Mouse (Mus musculus) embryonic facial prominence, embryonic 12.5 days (tissue): ENCODE data around the gene Tsnaxip1. TPM values are rescaled to one million over a fixed set of nuclear protein-coding genes. Genes with fewer than 3 reads are reported as not detected.

Experiments
- ATAC-seq: fragments of 200-750 bp; cut with Nextera tagmentation; 2 replicates; pipeline ENCODE4 v1.8.0; 2017; ENCODE audit not compliant: insufficient number of reproducible peaks, insufficient read depth, low FRiP score, low TSS enrichment
- H3K27ac ChIP-seq: fragments of 300-500 bp; sonication (generic); 2 replicates; pipeline ENCODE4 v1.5.1; 2016; ENCODE audit warnings: mild to moderate bottlenecking
- H3K27me3 ChIP-seq: fragments of 300-500 bp; sonication (generic); 2 replicates; pipeline ENCODE4 v1.6.1; 2016; ENCODE audit warnings: mild to moderate bottlenecking, moderate library complexity
- H3K36me3 ChIP-seq: fragments of 300-500 bp; sonication (generic); 2 replicates; pipeline ENCODE4 v1.6.1; 2016; ENCODE audit warnings: mild to moderate bottlenecking
- H3K4me1 ChIP-seq: fragments of 300-500 bp; sonication (generic); 2 replicates; pipeline ENCODE4 v1.6.1; 2016
- H3K4me2 ChIP-seq: fragments of 300-500 bp; sonication (generic); replicated peaks from 2 replicates; pipeline ENCODE4 v1.6.1; 2016; ENCODE audit warnings: mild to moderate bottlenecking, moderate library complexity
- H3K4me3 ChIP-seq: fragments of 300-500 bp; sonication (generic); 2 replicates; pipeline ENCODE4 v1.5.1; 2016; ENCODE audit warnings: mild to moderate bottlenecking
- H3K9ac ChIP-seq: fragments of 300-500 bp; sonication (generic); 2 replicates; pipeline ENCODE4 v1.6.1; 2016; ENCODE audit warnings: mild to moderate bottlenecking, moderate library complexity
- H3K9me3 ChIP-seq: fragments of 300-500 bp; sonication (generic); 2 replicates; pipeline ENCODE4 v1.6.1; 2016; ENCODE audit warnings: mild to moderate bottlenecking, moderate library complexity
- WGBS: fragments of 180-500 bp; shearing (Covaris S2); methylation state at CpG from one replicate; pipeline ENCODE4 v1.1.7; 2016; 5-methylcytosine and 5-hydroxymethylcytosine counted together
- polyA plus RNA-seq: library from polyadenylated mRNA; unstranded; fragments of >200 nt; fragmentation: Nextera tagmentation; extraction: Ambion mirVana; gene quantifications from 2 replicates; pipeline ENCODE4 v1.2.1, GENCODE M21; 2016

Tsnaxip1 gene
- polyA plus RNA-seq, 1 experiment from 2014 or later = 0.43 TPM

- Histone ChIP-seq H3K27me3 (no peaks in the 10 kb centered on the region), H3K9ac (no peak overlapping the region), H3K4me2 (no peak overlapping the region), H3K27ac (no peak overlapping the region), H3K4me1 (peaks cover 11% of the 10 kb centered on the region), H3K9me3 (no peaks in the 10 kb centered on the region), H3K4me3 (no peak overlapping the region), H3K36me3 (peaks cover 13% of the 10 kb centered on the region)
- whole genome bisulfite sequencing = 88% methylated on average over 6 of the region's 6 CpGs
- ATAC-seq = no peak
These were observed 26.2 kb upstream of the Tsnaxip1 start for GRCm38 (mm10) chr8:105801153-105801904.

GRCm38 (mm10) chr8:105804797-105805196 is 22.7 kb upstream of the Tsnaxip1 start:
- Histone ChIP-seq H3K4me3 (no peak overlapping the region), H3K4me2 (no peak overlapping the region), H3K27ac (no peak overlapping the region), H3K36me3 (peaks cover 8% of the 10 kb centered on the region), H3K9ac (no peak overlapping the region), H3K4me1 (no peaks in the 10 kb centered on the region), H3K9me3 (no peaks in the 10 kb centered on the region), H3K27me3 (no peaks in the 10 kb centered on the region)
- no peak for ATAC-seq
- 90% methylated on average over 7 of the region's 7 CpGs for WGBS

GRCm38 (mm10) chr8:105805346-105805745 is 22.2 kb upstream of the Tsnaxip1 start:
- no peaks in the 10 kb centered on the region for H3K4me1 ChIP-seq
- ATAC-seq = no peak
- no peak overlapping the region for H3K27ac ChIP-seq
- H3K4me2 ChIP-seq = no peak overlapping the region
- peaks cover 8% of the 10 kb centered on the region for H3K36me3 ChIP-seq
- no peaks in the 10 kb centered on the region for H3K9me3 ChIP-seq
- 80% methylated on average over 3 of the region's 3 CpGs for WGBS
- no peaks in the 10 kb centered on the region for H3K27me3 ChIP-seq
- no peak overlapping the region for H3K9ac ChIP-seq
- no peak overlapping the region for H3K4me3 ChIP-seq

GRCm38 (mm10) chr8:105805964-105806363 is 21.6 kb upstream of the Tsnaxip1 start:
- Histone ChIP-seq H3K36me3 (peaks cover 8% of the 10 kb centered on the region), H3K9ac (no peak overlapping the region), H3K4me2 (no peak overlapping the region), H3K27me3 (no peaks in the 10 kb centered on the region), H3K4me3 (no peak overlapping the region), H3K9me3 (no peaks in the 10 kb centered on the region), H3K27ac (no peak overlapping the region), H3K4me1 (no peaks in the 10 kb centered on the region)
- WGBS = 61% methylated on average over 1 of the region's 1 CpGs
- no peak for ATAC-seq

GRCm38 (mm10) chr8:105807766-105808165 is 19.8 kb upstream of the Tsnaxip1 start:
- H3K36me3 ChIP-seq = peaks cover 14% of the 10 kb centered on the region
- no peak for ATAC-seq

GRCm38 (mm10) chr8:105808480-105808879 is 19.1 kb upstream of the Tsnaxip1 start:
- WGBS = 96% methylated on average over 2 of the region's 2 CpGs
- no peak overlapping the region for H3K9ac ChIP-seq
- H3K4me2 ChIP-seq = no peak overlapping the region
- no peak for ATAC-seq
- H3K36me3 ChIP-seq = peaks cover 14% of the 10 kb centered on the region
- H3K27ac ChIP-seq = no peak overlapping the region
- H3K4me3 ChIP-seq = no peak overlapping the region
- no peaks in the 10 kb centered on the region for H3K27me3 ChIP-seq
- H3K9me3 ChIP-seq = no peaks in the 10 kb centered on the region
- H3K4me1 ChIP-seq = no peaks in the 10 kb centered on the region

More at GRCm38 (mm10) chr8:105807766-105808165, 19.8 kb upstream of the Tsnaxip1 start:
- Histone ChIP-seq H3K9me3 (no peaks in the 10 kb centered on the region), H3K27me3 (no peaks in the 10 kb centered on the region), H3K4me3 (no peak overlapping the region), H3K4me2 (no peak overlapping the region), H3K4me1 (no peaks in the 10 kb centered on the region), H3K27ac (no peak overlapping the region), H3K9ac (no peak overlapping the region)
- 93% methylated on average over 5 of the region's 5 CpGs for WGBS

GRCm38 (mm10) chr8:105810245-105810786 is 17.2 kb upstream of the Tsnaxip1 start:
- no peak overlapping the region for H3K9ac ChIP-seq
- H3K9me3 ChIP-seq = no peaks in the 10 kb centered on the region
- H3K4me2 ChIP-seq = no peak overlapping the region
- H3K27ac ChIP-seq = no peak overlapping the region
- H3K36me3 ChIP-seq = peaks cover 11% of the 10 kb centered on the region
- ATAC-seq = no peak
- H3K4me1 ChIP-seq = no peaks in the 10 kb centered on the region
- H3K27me3 ChIP-seq = no peaks in the 10 kb centered on the region
- H3K4me3 ChIP-seq = no peak overlapping the region
- 88% methylated on average over 6 of the region's 6 CpGs for WGBS

GRCm38 (mm10) chr8:105811061-105811460 is 16.5 kb upstream of the Tsnaxip1 start:
- H3K4me1 ChIP-seq = no peaks in the 10 kb centered on the region

GRCm38 (mm10) chr8:105811543-105811942 is 16.0 kb upstream of the Tsnaxip1 start:
- no peak overlapping the region for H3K27ac ChIP-seq
- H3K27me3 ChIP-seq = no peaks in the 10 kb centered on the region
- no peaks in the 10 kb centered on the region for H3K4me1 ChIP-seq
- WGBS = 88% methylated on average over 3 of the region's 3 CpGs
- H3K36me3 ChIP-seq = peaks cover 6% of the 10 kb centered on the region; the same call in 1 of the 2 replicates
- no peak overlapping the region for H3K4me3 ChIP-seq
- no peak overlapping the region for H3K4me2 ChIP-seq
- no peaks in the 10 kb centered on the region for H3K9me3 ChIP-seq
- no peak overlapping the region for H3K9ac ChIP-seq
- ATAC-seq = no peak

More at GRCm38 (mm10) chr8:105811061-105811460, 16.5 kb upstream of the Tsnaxip1 start:
- no peak overlapping the region for H3K4me2 ChIP-seq
- no peaks in the 10 kb centered on the region for H3K9me3 ChIP-seq
- WGBS = 90% methylated on average over 10 of the region's 10 CpGs
- H3K27me3 ChIP-seq = no peaks in the 10 kb centered on the region
- H3K4me3 ChIP-seq = no peak overlapping the region
- no peak overlapping the region for H3K9ac ChIP-seq
- ATAC-seq = no peak
- no peak overlapping the region for H3K27ac ChIP-seq
- H3K36me3 ChIP-seq = peaks cover 6% of the 10 kb centered on the region; the same call in 1 of the 2 replicates

- no peaks in the 10 kb centered on the region for H3K27me3 ChIP-seq
- no peak overlapping the region for H3K4me3 ChIP-seq
- no peaks in the 10 kb centered on the region for H3K9me3 ChIP-seq
- H3K36me3 ChIP-seq = peaks cover 6% of the 10 kb centered on the region; the same call in 1 of the 2 replicates
- H3K4me1 ChIP-seq = no peaks in the 10 kb centered on the region
- H3K4me2 ChIP-seq = no peak overlapping the region
- no peak for ATAC-seq
- H3K9ac ChIP-seq = no peak overlapping the region
- whole genome bisulfite sequencing = 91% methylated on average over 5 of the region's 5 CpGs
- H3K27ac ChIP-seq = no peak overlapping the region
These were observed 15.0 kb upstream of the Tsnaxip1 start for GRCm38 (mm10) chr8:105812511-105812910.

GRCm38 (mm10) chr8:105813241-105813640 is 14.3 kb upstream of the Tsnaxip1 start:
- H3K4me1 ChIP-seq = no peaks in the 10 kb centered on the region
- H3K27ac ChIP-seq = no peak overlapping the region
- WGBS = 94% methylated on average over 6 of the region's 6 CpGs
- no peak overlapping the region for H3K9ac ChIP-seq
- no peaks in the 10 kb centered on the region for H3K27me3 ChIP-seq
- no peaks in the 10 kb centered on the region for H3K9me3 ChIP-seq
- no peak overlapping the region for H3K4me3 ChIP-seq
- H3K36me3 ChIP-seq = peaks cover 6% of the 10 kb centered on the region; the same call in 1 of the 2 replicates
- ATAC-seq = no peak
- no peak overlapping the region for H3K4me2 ChIP-seq

GRCm38 (mm10) chr8:105819659-105820058 is 7.9 kb upstream of the Tsnaxip1 start:
- no peak for ATAC-seq
- Histone ChIP-seq H3K4me1 (no peaks in the 10 kb centered on the region), H3K36me3 (peaks cover 53% of the 10 kb centered on the region), H3K4me3 (no peak overlapping the region), H3K9me3 (no peaks in the 10 kb centered on the region), H3K27ac (no peak overlapping the region), H3K4me2 (no peak overlapping the region), H3K27me3 (no peaks in the 10 kb centered on the region), H3K9ac (no peak overlapping the region)
- WGBS = 93% methylated on average over 3 of the region's 3 CpGs
